Mouse (Mus musculus) ES-Bruce4 (cell line): Measurements from ENCODE around the gene Krt84.

Experiments used
- CTCF ChIP-seq: IDR thresholded peaks from one replicate; pipeline ENCODE4 v1.8.1; 2011; ENCODE audit warnings: low read depth, low read length
- POLR2A ChIP-seq: IDR thresholded peaks from one replicate; pipeline ENCODE4 v1.8.1; 2011; ENCODE audit warnings: low read length; ENCODE audit not compliant: insufficient read depth

GRCm38 (mm10) chr15:101575506-101575905 lies 42.9 kb upstream of the Krt84 start:
- TF ChIP-seq CTCF (no peak), POLR2A (no peak)
